Mouse (Mus musculus) MEL (cell line): ENCODE measurements around the gene Lsr. TPM values are rescaled to one million over a fixed set of nuclear protein-coding genes. Genes with fewer than 3 reads are reported as not detected.

Experiments used
- DNase-seq: peaks from one replicate; pipeline ENCODE4 v3.0.0; 2011; ENCODE audit warnings: low read depth, low spot score
- H3K27ac ChIP-seq: 2 replicates; pipeline ENCODE4 v1.5.1; 2012; ENCODE audit warnings: low read depth, mild to moderate bottlenecking, control low read depth, low read length, moderate library complexity; ENCODE audit not compliant: control insufficient read depth
- H3K27me3 ChIP-seq, 2 experiments: fragments of 150-350 bp in 1 of 2; sonication (generic) in 1 of 2; 2 replicates each; pipeline ENCODE4 v1.6.1; 2012; ENCODE audit warnings: low read length in 2 of 2, mild to moderate bottlenecking in 2 of 2, improper control_type of control experiment in 1 of 2, moderate library complexity in 1 of 2; ENCODE audit not compliant: insufficient read depth in 2 of 2, control insufficient read depth in 1 of 2
- H3K36me3 ChIP-seq, 2 experiments: 2 replicates each; pipeline ENCODE4 v1.6.1; 2012 to 2014; ENCODE audit warnings: low read length in 2 of 2, improper control_type of control experiment in 1 of 2, inconsistent platforms in 1 of 2, mild to moderate bottlenecking in 1 of 2; ENCODE audit not compliant: insufficient read depth in 2 of 2, control insufficient read depth in 1 of 2
- H3K4me1 ChIP-seq, 2 experiments: fragments of 150-350 bp in 1 of 2; sonication (generic) in 1 of 2; 2 replicates each; pipeline ENCODE4 v1.6.1; 2012; ENCODE audit warnings: low read length in 2 of 2, improper control_type of control experiment in 1 of 2, mild to moderate bottlenecking in 1 of 2; ENCODE audit not compliant: insufficient read depth in 2 of 2, control insufficient read depth in 1 of 2
- H3K4me3 ChIP-seq, 2 experiments: fragments of 150-350 bp in 1 of 2; sonication (generic) in 1 of 2; 2 replicates each; pipeline ENCODE4 v1.5.1; 2012; ENCODE audit warnings: low read depth in 2 of 2, low read length in 2 of 2, mild to moderate bottlenecking in 2 of 2, moderate library complexity in 2 of 2, control low read depth in 1 of 2, improper control_type of control experiment in 1 of 2; ENCODE audit not compliant: control insufficient read depth in 1 of 2, insufficient read depth in 1 of 2
- H3K79me2 ChIP-seq: 2 replicates; pipeline ENCODE4 v1.6.1; 2012; ENCODE audit warnings: mild to moderate bottlenecking, low read length, moderate library complexity; ENCODE audit not compliant: control insufficient read depth, poor library complexity, insufficient read depth
- H3K9ac ChIP-seq: 2 replicates; pipeline ENCODE4 v1.6.1; 2012; ENCODE audit warnings: low read depth, mild to moderate bottlenecking, control low read depth, low read length, moderate library complexity; ENCODE audit not compliant: control insufficient read depth, poor library complexity, severe bottlenecking
- H3K9me3 ChIP-seq: fragments of 150-350 bp; sonication (generic); replicated peaks from 2 replicates; pipeline ENCODE4 v1.6.1; 2012; ENCODE audit warnings: mild to moderate bottlenecking, low read length, improper control_type of control experiment, moderate library complexity; ENCODE audit not compliant: insufficient read depth
- CHD1 ChIP-seq: IDR thresholded peaks from 2 replicates; pipeline ENCODE4 v1.6.1; 2012; ENCODE audit warnings: low read depth, mild to moderate bottlenecking, inconsistent platforms, low read length, improper control_type of control experiment
- E2F4 ChIP-seq: IDR thresholded peaks from 2 replicates; pipeline ENCODE4 v1.6.1; 2011; ENCODE audit warnings: low read depth, low read length, improper control_type of control experiment, borderline replicate concordance
- EP300 ChIP-seq, 2 experiments: IDR thresholded peaks; 2 replicates each; pipeline ENCODE4 v1.6.1; 2011; ENCODE audit warnings: improper control_type of control experiment in 2 of 2, low read length in 2 of 2, low read depth in 1 of 2, mild to moderate bottlenecking in 1 of 2
- ETS1 ChIP-seq: IDR thresholded peaks from 2 replicates; pipeline ENCODE4 v1.6.1; 2012; ENCODE audit warnings: low read depth, mild to moderate bottlenecking, inconsistent platforms, low read length, improper control_type of control experiment, moderate library complexity
- JUND ChIP-seq: IDR thresholded peaks from 2 replicates; pipeline ENCODE4 v1.6.1; 2011; ENCODE audit warnings: low read depth, mild to moderate bottlenecking, improper control_type of control experiment, low read length
- MAX ChIP-seq: IDR thresholded peaks from 2 replicates; pipeline ENCODE4 v1.6.1; 2011; ENCODE audit warnings: low read length, improper control_type of control experiment
- MAZ ChIP-seq: IDR thresholded peaks from 2 replicates; pipeline ENCODE4 v1.6.1; 2012; ENCODE audit warnings: low read depth, mild to moderate bottlenecking, inconsistent platforms, low read length, improper control_type of control experiment
- MYC ChIP-seq: IDR thresholded peaks from 2 replicates; pipeline ENCODE4 v1.6.1; 2011; ENCODE audit warnings: low read depth, mild to moderate bottlenecking, low read length, improper control_type of control experiment, moderate library complexity
- NELFE ChIP-seq: IDR thresholded peaks from 2 replicates; pipeline ENCODE4 v1.6.1; 2011; ENCODE audit warnings: low read depth, low read length, improper control_type of control experiment
- NRF1 ChIP-seq: IDR thresholded peaks from 2 replicates; pipeline ENCODE4 v1.6.1; 2014; ENCODE audit warnings: low read depth, mild to moderate bottlenecking, inconsistent platforms, low read length, improper control_type of control experiment, moderate library complexity; ENCODE audit not compliant: poor library complexity, insufficient read depth, severe bottlenecking
- POLR2A ChIP-seq, 2 experiments: IDR thresholded peaks; 2 replicates each; pipeline ENCODE4 v1.6.1; 2011 to 2012; ENCODE audit warnings: low read length in 2 of 2, mild to moderate bottlenecking in 2 of 2, control low read depth in 1 of 2, improper control_type of control experiment in 1 of 2, low read depth in 1 of 2, moderate library complexity in 1 of 2; ENCODE audit not compliant: control insufficient read depth in 1 of 2, insufficient read depth in 1 of 2, poor library complexity in 1 of 2
- RCOR1 ChIP-seq: IDR thresholded peaks from 2 replicates; pipeline ENCODE4 v1.6.1; 2012; ENCODE audit warnings: low read depth, mild to moderate bottlenecking, inconsistent platforms, low read length, improper control_type of control experiment
- SIN3A ChIP-seq: IDR thresholded peaks from 2 replicates; pipeline ENCODE4 v1.6.1; 2012; ENCODE audit warnings: low read length, improper control_type of control experiment, inconsistent platforms
- SMC3 ChIP-seq: IDR thresholded peaks from 2 replicates; pipeline ENCODE4 v1.6.1; 2011; ENCODE audit warnings: low read depth, low read length, improper control_type of control experiment
- TAL1 ChIP-seq: IDR thresholded peaks from 2 replicates; pipeline ENCODE4 v1.6.1; 2012; ENCODE audit warnings: mild to moderate bottlenecking, inconsistent platforms, low read length, moderate library complexity, mixed read lengths
- TCF12 ChIP-seq: IDR thresholded peaks from 2 replicates; pipeline ENCODE4 v1.6.1; 2014; ENCODE audit warnings: low read depth, mild to moderate bottlenecking, inconsistent platforms, low read length, improper control_type of control experiment, moderate library complexity
- UBTF ChIP-seq: IDR thresholded peaks from 2 replicates; pipeline ENCODE4 v1.6.1; 2012; ENCODE audit warnings: low read depth, mild to moderate bottlenecking, inconsistent platforms, low read length, improper control_type of control experiment, moderate library complexity, borderline replicate concordance; ENCODE audit not compliant: insufficient read depth
- USF1 ChIP-seq: IDR thresholded peaks from 2 replicates; pipeline ENCODE4 v1.6.1; 2014; ENCODE audit warnings: low read depth, mild to moderate bottlenecking, inconsistent platforms, low read length, improper control_type of control experiment, moderate library complexity
- USF2 ChIP-seq, 2 experiments: IDR thresholded peaks; 2 replicates each; pipeline ENCODE4 v1.6.1; 2011 to 2012; ENCODE audit warnings: improper control_type of control experiment in 2 of 2, low read length in 2 of 2, borderline replicate concordance in 1 of 2, inconsistent platforms in 1 of 2, low read depth in 1 of 2, mild to moderate bottlenecking in 1 of 2; ENCODE audit not compliant: insufficient read depth in 1 of 2
- ZKSCAN1 ChIP-seq: IDR thresholded peaks from 2 replicates; pipeline ENCODE4 v1.6.1; 2012; ENCODE audit warnings: low read depth, mild to moderate bottlenecking, inconsistent platforms, low read length, improper control_type of control experiment, moderate library complexity
- polyA plus RNA-seq, 2 experiments: library from polyadenylated mRNA; stranded (reverse) in 1 of 2; unstranded in 1 of 2; fragments of >175 nt in 1 of 2; fragments of >200 nt in 1 of 2; gene quantifications; 2 replicates each; pipeline versions ENCODE4 v1.2.1 to v1.2.4; 2012; ENCODE audit warnings: low replicate concordance in 2 of 2, low read depth in 1 of 2; ENCODE audit not compliant: insufficient read length in 2 of 2, insufficient read depth in 1 of 2, missing spikeins in 1 of 2
- total RNA-seq: library from RNA; depleted of rRNA; stranded (reverse); fragments of 300-350 nt; gene quantifications from 2 replicates; pipeline ENCODE4 v1.2.3, GENCODE M21; 2012

Gene Lsr
- total and polyA plus RNA-seq, 3 experiments, result 0.22 TPM; not detected in 2

GRCm38 (mm10) chr7:30966657-30967056, 6.6 kb downstream of the Lsr start:
- Histone ChIP-seq H3K4me1 (no peaks in the 10 kb centered on the region), H3K27ac (no peak overlapping the region), H3K36me3 (no peaks in the 10 kb centered on the region), H3K79me2 (no peaks in the 10 kb centered on the region), H3K4me3 (no peak overlapping the region), H3K27me3 (peaks cover 0 to 3% of the 10 kb centered on the region in 2 experiments; a peak in 3 of 4 replicates), H3K9ac (no peak overlapping the region), H3K9me3 (no peaks in the 10 kb centered on the region)
- no peak for DNase-seq
- TF ChIP-seq SIN3A (no peak), NELFE (no peak), MYC (no peak), CHD1 (no peak), USF2 (IDR thresholded peaks at IDR 0.05; ENCODE audit: borderline replicate concordance in 1 of 2, insufficient read depth in 1 of 2, low read depth in 1 of 2, low read length in 2 of 2) (no peak), E2F4 (no peak), TCF12 (no peak), SMC3 (no peak), MAZ (no peak), EP300 (IDR thresholded peaks at IDR 0.05; ENCODE audit: low read depth in 1 of 2, low read length in 2 of 2) (no peak), TAL1 (no peak), MAX (no peak), USF1 (no peak), ZKSCAN1 (no peak), ETS1 (no peak), RCOR1 (no peak), UBTF (no peak), POLR2A (IDR thresholded peaks at IDR 0.05; ENCODE audit: control insufficient read depth in 1 of 2, insufficient read depth in 1 of 2, low read depth in 1 of 2, low read length in 2 of 2, poor library complexity in 1 of 2) (no peak)

- H3K36me3 ChIP-seq, result no peaks in the 10 kb centered on the region
- H3K9me3 ChIP-seq, result no peaks in the 10 kb centered on the region
- TF ChIP-seq RCOR1, result no peak
- no peak for TF ChIP-seq JUND
- TF ChIP-seq USF1, result no peak
- TF ChIP-seq NRF1, result no peak
- no peak for TF ChIP-seq SIN3A
- TF ChIP-seq, all 39 proteins: peak for 0
Observed at GRCm38 (mm10) chr7:30965677-30966076, 7.6 kb downstream of the Lsr start.

More at GRCm38 (mm10) chr7:30965677-30966076, 7.6 kb downstream of the Lsr start:
- Histone ChIP-seq H3K4me3 (no peak overlapping the region), H3K27me3 (peaks cover 0 to 3% of the 10 kb centered on the region in 2 experiments; a peak in 3 of 4 replicates), H3K9ac (no peak overlapping the region), H3K79me2 (no peaks in the 10 kb centered on the region), H3K27ac (no peak overlapping the region), H3K4me1 (no peaks in the 10 kb centered on the region)
- no peak for DNase-seq
